28 mouse cellular contexts compared by ENCODE assay signal in the genomic region with DNA sequence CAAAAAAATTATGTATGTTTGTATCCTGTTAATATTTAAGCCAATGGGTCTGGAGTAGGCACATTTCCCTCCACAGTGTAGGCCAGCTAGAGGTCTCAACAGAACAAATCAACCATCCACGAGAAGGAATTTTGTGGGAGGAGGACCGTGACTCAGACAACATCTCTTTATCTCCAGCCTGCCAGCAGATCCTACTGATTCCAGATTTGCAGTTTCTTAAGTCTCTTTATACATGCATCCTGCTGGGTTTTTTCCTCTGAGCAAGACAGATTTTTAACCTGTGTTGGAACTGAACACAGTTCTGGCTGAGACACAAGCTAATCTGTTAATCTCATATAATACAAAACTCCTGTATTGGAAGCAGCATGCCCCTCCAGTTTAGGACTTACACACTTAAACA. TPM values are rescaled to one million over a fixed set of nuclear protein-coding genes. Genes with fewer than 3 reads are reported as not detected.
DNase-seq lines count a peak whose midpoint lies in the region; ATAC-seq and TF ChIP-seq lines count a peak whose summit lies in the region.
"Had no signal": no experiment of that assay in that cellular context is flagged by ENCODE, and none has a peak within 500 bp of the region (broad histone marks: within the 10 kb centered on the region; RNA-seq: fewer than 3 reads in every experiment).

No protein-coding gene starts in this region.

- TF ChIP-seq CTCF in olfactory bulb, adult 2 months (IDR thresholded peaks at IDR 0.05; ENCODE audit: insufficient read depth, low read depth, low read length), result no peak

- H3K27ac ChIP-seq in heart, embryonic 12.5 days (ENCODE audit: poor library complexity, severe bottlenecking), result no peak overlapping the region
- peak overlapping the region; percentile 83 for H3K27ac ChIP-seq in olfactory bulb, adult 2 months (ENCODE audit: insufficient read depth, low read depth, low read length)
- H3K27ac ChIP-seq: embryonic facial prominence, embryonic 10.5 days; embryonic facial prominence, embryonic 13.5 days; forebrain, embryonic 12.5 days; forebrain, embryonic 15.5 days; heart, embryonic 13.5 days; intestine, embryonic 15.5 days had no signal

- 65% methylated on average over 2 of the region's 2 CpGs for WGBS in heart, embryonic 12.5 days
- 27% methylated on average over 2 of the region's 2 CpGs for WGBS in olfactory bulb, adult 2 months

- no peak for TF ChIP-seq POLR2A in olfactory bulb, adult 2 months (IDR thresholded peaks at IDR 0.05; ENCODE audit: insufficient read depth, low read depth, low read length)

- H3K36me3 ChIP-seq in heart, embryonic 12.5 days, result no peaks in the 10 kb centered on the region
- H3K36me3 ChIP-seq: embryonic facial prominence, embryonic 10.5 days; embryonic facial prominence, embryonic 13.5 days; forebrain, embryonic 12.5 days; forebrain, embryonic 15.5 days; heart, embryonic 13.5 days; intestine, embryonic 15.5 days had no signal

- DNase-seq in heart, adult 11 months, result peak; percentile 25
- peak; percentile 60 for DNase-seq in right cerebral cortex, adult 18-20 months
- no peak for DNase-seq in right cerebral cortex, postnatal 25 days
- peak; percentile 51 for DNase-seq in NIH3T3 (ENCODE audit: low read depth)
- no peak for DNase-seq in c-Kit-positive CD71-positive TER-119-positive erythroid progenitor cells, embryonic 14.5 days (ENCODE audit: low spot score)
- DNase-seq: adrenal gland, adult 8-10 months; adrenal gland, postnatal 25 days; cerebellum, adult 11 months; cerebellum, adult 2 months; cerebellum, adult 9-11 months; cerebellum, postnatal 25 days; embryo, embryonic 11 days; gastrocnemius, postnatal 10 days; gastrocnemius, postnatal 36 days; heart, postnatal 14 days; heart, postnatal 4 days; kidney, adult 11 months had no signal

- peaks cover 15% of the 10 kb centered on the region for H3K4me1 ChIP-seq in heart, embryonic 12.5 days (replicated peaks)
- peaks cover 8% of the 10 kb centered on the region for H3K4me1 ChIP-seq in olfactory bulb, adult 2 months (ENCODE audit: control insufficient read depth, insufficient read depth, low read length)

- 0 out of 2 replicates have a peak, but pooled peaks cover 3% of the 10 kb centered on the region for H3K27me3 ChIP-seq in heart, embryonic 12.5 days (replicated peaks)
- H3K27me3 ChIP-seq: embryonic facial prominence, embryonic 13.5 days; forebrain, embryonic 12.5 days; forebrain, embryonic 15.5 days; heart, embryonic 13.5 days; intestine, embryonic 15.5 days had no signal

- H3K4me2 ChIP-seq in heart, embryonic 12.5 days, result no peak overlapping the region
- H3K4me2 ChIP-seq: embryonic facial prominence, embryonic 13.5 days; forebrain, embryonic 12.5 days; forebrain, embryonic 15.5 days; heart, embryonic 13.5 days; intestine, embryonic 15.5 days had no signal

- no peak for ATAC-seq in heart, embryonic 12.5 days (ENCODE audit: insufficient number of reproducible peaks, low FRiP score)
- no peak for ATAC-seq in activated CD4-positive, CD25-positive, alpha-beta regulatory T cell, adult 4 months
- ATAC-seq: forebrain, embryonic 15.5 days; hindbrain, embryonic 16.5 days; intestine, embryonic 15.5 days had no signal

- H3K9me3 ChIP-seq in heart, embryonic 12.5 days (replicated peaks), result no peaks in the 10 kb centered on the region
- H3K9me3 ChIP-seq: embryonic facial prominence, embryonic 10.5 days; embryonic facial prominence, embryonic 13.5 days; forebrain, embryonic 12.5 days; forebrain, embryonic 15.5 days; heart, embryonic 13.5 days; intestine, embryonic 15.5 days had no signal

- H3K4me3 ChIP-seq in heart, embryonic 12.5 days, result no peak overlapping the region
- no peak overlapping the region for H3K4me3 ChIP-seq in olfactory bulb, adult 2 months (ENCODE audit: insufficient read depth, low read depth, low read length)
- H3K4me3 ChIP-seq: embryonic facial prominence, embryonic 10.5 days; embryonic facial prominence, embryonic 13.5 days; erythroblast, embryonic 14.5 days; forebrain, embryonic 12.5 days; forebrain, embryonic 15.5 days; heart, embryonic 13.5 days; intestine, embryonic 15.5 days had no signal

- no peak overlapping the region for H3K9ac ChIP-seq in heart, embryonic 12.5 days
- H3K9ac ChIP-seq: embryonic facial prominence, embryonic 13.5 days; forebrain, embryonic 12.5 days; forebrain, embryonic 15.5 days; heart, embryonic 13.5 days; intestine, embryonic 15.5 days had no signal

RNA-seq across cellular contexts. Expression of gene Fn3krp, which starts 2.3 kb away (rescaled TPM):
- 4.1 and 4.3 TPM in 2 replicates for polyA plus RNA-seq in heart, embryonic 12.5 days (2016; fragmentation: Nextera tagmentation; extraction: Ambion mirVana)
- not detected in 2 replicates for polyA plus RNA-seq in olfactory bulb, adult 2 months (2012; ENCODE audit: insufficient read depth, insufficient read length, low replicate concordance, missing spikeins)
- polyA plus RNA-seq in activated CD4-positive, CD25-positive, alpha-beta regulatory T cell, adult 4 months (2017; shearing (Covaris generic)), result 1 to 10 TPM; 6.3 to 9.8 TPM

RNA-seq across cellular contexts. Expression of gene Fn3k, which starts 15.8 kb away (rescaled TPM):
- polyA plus RNA-seq in heart, embryonic 12.5 days (2016; fragmentation: Nextera tagmentation; extraction: Ambion mirVana), result 6.2 TPM in 2 replicates
- polyA plus RNA-seq in olfactory bulb, adult 2 months (2012; ENCODE audit: insufficient read depth, insufficient read length, low replicate concordance, missing spikeins), result not detected in 2 replicates
- under 1 TPM in 1 of 2 experiments, not detected in 1; 0.23 TPM for polyA plus RNA-seq in activated CD4-positive, CD25-positive, alpha-beta regulatory T cell, adult 4 months (2017; shearing (Covaris generic))

RNA-seq across cellular contexts. Expression of gene Rab40b, which starts 30.9 kb away (rescaled TPM):
- 3.8 and 4.4 TPM in 2 replicates for polyA plus RNA-seq in heart, embryonic 12.5 days (2016; fragmentation: Nextera tagmentation; extraction: Ambion mirVana)
- polyA plus RNA-seq in olfactory bulb, adult 2 months (2012; ENCODE audit: insufficient read depth, insufficient read length, low replicate concordance, missing spikeins), result not detected in 2 replicates
- polyA plus RNA-seq in activated CD4-positive, CD25-positive, alpha-beta regulatory T cell, adult 4 months (2017; shearing (Covaris generic)), result not detected

RNA-seq across cellular contexts. Expression of gene Tbcd, which starts 32.8 kb away (rescaled TPM):
- polyA plus RNA-seq in heart, embryonic 12.5 days (2016; fragmentation: Nextera tagmentation; extraction: Ambion mirVana), result 24.4 and 26.6 TPM in 2 replicates
- polyA plus RNA-seq in olfactory bulb, adult 2 months (2012; ENCODE audit: insufficient read depth, insufficient read length, low replicate concordance, missing spikeins), result not detected in 2 replicates
- polyA plus RNA-seq in activated CD4-positive, CD25-positive, alpha-beta regulatory T cell, adult 4 months (2017; shearing (Covaris generic)), result 10 to 100 TPM; 24.3 to 26.2 TPM

Comparison
In these comparisons a context has a peak if more than half of its experiments do, and no peak if none do; other contexts are left out.
1. DNase-seq: peak in heart, adult 11 months (single experiment), right cerebral cortex, adult 18-20 months (single experiment) and NIH3T3 (single experiment); none in right cerebral cortex, postnatal 25 days (single experiment) and c-Kit-positive CD71-positive TER-119-positive erythroid progenitor cells, embryonic 14.5 days (single experiment).